ENCODE assay signal across 10 mouse cellular contexts in genomic region chr6:146845961-146846750, GRCm38 (mm10). TPM values are rescaled to one million over a fixed set of nuclear protein-coding genes. Genes with fewer than 3 reads are reported as not detected.
DNase-seq lines count a peak whose midpoint lies in the region; ATAC-seq and TF ChIP-seq lines count a peak whose summit lies in the region.
"Had no signal": no experiment of that assay in that cellular context is flagged by ENCODE, and none has a peak within 500 bp of the region (broad histone marks: within the 10 kb centered on the region; RNA-seq: fewer than 3 reads in every experiment).

No protein-coding gene starts in this region.

- H3K27ac ChIP-seq in embryonic facial prominence, embryonic 14.5 days (replicated peaks; ENCODE audit: low read depth, low read length) = no peak overlapping the region
- H3K27ac ChIP-seq in embryonic facial prominence, embryonic 10.5 days (replicated peaks) = no peak overlapping the region
- H3K27ac ChIP-seq in heart, postnatal 0 days (ENCODE audit: low read depth) = peak overlapping the region; percentile 54
- H3K27ac ChIP-seq in forebrain, embryonic 16.5 days (ENCODE audit: low read length) = no peak overlapping the region

- H3K27me3 ChIP-seq in embryonic facial prominence, embryonic 14.5 days (replicated peaks; ENCODE audit: control insufficient read depth, insufficient read depth, low read length) = no peaks in the 10 kb centered on the region
- H3K27me3 ChIP-seq in embryonic facial prominence, embryonic 10.5 days (replicated peaks; ENCODE audit: low read depth, poor library complexity, severe bottlenecking) = no peaks in the 10 kb centered on the region
- H3K27me3 ChIP-seq in heart, postnatal 0 days (ENCODE audit: control insufficient read depth, insufficient read depth, low read length) = no peaks in the 10 kb centered on the region
- H3K27me3 ChIP-seq in forebrain, embryonic 16.5 days (replicated peaks; ENCODE audit: control insufficient read depth, insufficient read depth, low read length) = no peaks in the 10 kb centered on the region

- H3K4me3 ChIP-seq in embryonic facial prominence, embryonic 14.5 days (ENCODE audit: low read depth, low read length) = no peak overlapping the region
- no peak overlapping the region for H3K4me3 ChIP-seq in embryonic facial prominence, embryonic 10.5 days
- no peak overlapping the region for H3K4me3 ChIP-seq in heart, postnatal 0 days (ENCODE audit: low read depth, low read length)
- no peak overlapping the region for H3K4me3 ChIP-seq in forebrain, embryonic 16.5 days (replicated peaks; ENCODE audit: low read length)

- TF ChIP-seq EP300 in heart, postnatal 0 days (IDR thresholded peaks at IDR 0.05; ENCODE audit: low read depth) = no peak

- H3K4me2 ChIP-seq in embryonic facial prominence, embryonic 14.5 days (ENCODE audit: low read depth, low read length) = no peak overlapping the region
- H3K4me2 ChIP-seq in heart, postnatal 0 days (ENCODE audit: low read depth, low read length) = no peak overlapping the region
- no peak overlapping the region for H3K4me2 ChIP-seq in forebrain, embryonic 16.5 days (ENCODE audit: low read length)

- no peaks in the 10 kb centered on the region for H3K9me3 ChIP-seq in embryonic facial prominence, embryonic 14.5 days (ENCODE audit: control insufficient read depth, low read length)
- no peaks in the 10 kb centered on the region for H3K9me3 ChIP-seq in embryonic facial prominence, embryonic 10.5 days
- H3K9me3 ChIP-seq in heart, postnatal 0 days (replicated peaks; ENCODE audit: control insufficient read depth, low read length) = no peaks in the 10 kb centered on the region
- no peaks in the 10 kb centered on the region for H3K9me3 ChIP-seq in forebrain, embryonic 16.5 days (ENCODE audit: control insufficient read depth, low read length)

- TF ChIP-seq CTCF in heart, postnatal 0 days (IDR thresholded peaks at IDR 0.05; ENCODE audit: low read depth) = no peak

- DNase-seq in embryonic facial prominence, embryonic 14.5 days (ENCODE audit: low spot score) = peak; percentile 26
- DNase-seq in embryonic facial prominence, embryonic 10.5 days (ENCODE audit: low spot score) = no peak
- DNase-seq in adrenal gland, postnatal 36 days = peak; percentile 77 to 82
- no peak for DNase-seq in heart, postnatal 0 days (ENCODE audit: low spot score)
- DNase-seq in lung, postnatal 14 days = peak; percentile 44
- DNase-seq in layer of hippocampus, adult 11-12 months (ENCODE audit: low spot score) = no peak
- DNase-seq in embryo, embryonic 9.5 days (ENCODE audit: extremely low spot score) = no peak

- WGBS in embryonic facial prominence, embryonic 14.5 days = 67% methylated on average over 15 of the region's 15 CpGs
- 84% methylated on average over 15 of the region's 15 CpGs for WGBS in embryonic facial prominence, embryonic 10.5 days
- WGBS in heart, postnatal 0 days = 31% methylated on average over 15 of the region's 15 CpGs
- 85% methylated on average over 15 of the region's 15 CpGs for WGBS in forebrain, embryonic 16.5 days

- H3K36me3 ChIP-seq in embryonic facial prominence, embryonic 14.5 days (ENCODE audit: control insufficient read depth, insufficient read depth, low read length) = no peaks in the 10 kb centered on the region
- no peaks in the 10 kb centered on the region for H3K36me3 ChIP-seq in embryonic facial prominence, embryonic 10.5 days (replicated peaks)
- no peaks in the 10 kb centered on the region for H3K36me3 ChIP-seq in heart, postnatal 0 days (replicated peaks; ENCODE audit: control insufficient read depth, insufficient read depth, low read length)
- H3K36me3 ChIP-seq in forebrain, embryonic 16.5 days (ENCODE audit: control insufficient read depth, insufficient read depth) = no peaks in the 10 kb centered on the region

- H3K9ac ChIP-seq in embryonic facial prominence, embryonic 14.5 days (ENCODE audit: low read depth, low read length) = no peak overlapping the region
- H3K9ac ChIP-seq in heart, postnatal 0 days (replicated peaks; ENCODE audit: low read depth, low read length) = no peak overlapping the region
- H3K9ac ChIP-seq in forebrain, embryonic 16.5 days (replicated peaks; ENCODE audit: low read depth, low read length) = no peak overlapping the region

- no peak for ATAC-seq in embryonic facial prominence, embryonic 14.5 days (ENCODE audit: low read depth)
- peak; percentile 62 for ATAC-seq in heart, postnatal 0 days (ENCODE audit: insufficient read depth, low read depth)
- ATAC-seq in forebrain, embryonic 16.5 days = no peak

- no peaks in the 10 kb centered on the region for H3K4me1 ChIP-seq in embryonic facial prominence, embryonic 14.5 days (ENCODE audit: control insufficient read depth, insufficient read depth, low read length)
- 0 out of 2 replicates have a peak, but pooled peaks cover 9% of the 10 kb centered on the region for H3K4me1 ChIP-seq in embryonic facial prominence, embryonic 10.5 days
- H3K4me1 ChIP-seq in heart, postnatal 0 days (ENCODE audit: control insufficient read depth, insufficient read depth) = peaks cover 19% of the 10 kb centered on the region
- H3K4me1 ChIP-seq in forebrain, embryonic 16.5 days (replicated peaks; ENCODE audit: control insufficient read depth, insufficient read depth, low read length) = no peaks in the 10 kb centered on the region

RNA-seq across cellular contexts. Expression of gene Smco2, which starts 3.7 kb away (rescaled TPM):
- not detected in 2 replicates for polyA plus RNA-seq in embryonic facial prominence, embryonic 14.5 days (2014; fragmentation: Nextera tagmentation; extraction: Ambion mirVana)
- polyA plus RNA-seq in embryonic facial prominence, embryonic 10.5 days (2016; fragmentation: Nextera tagmentation; extraction: Ambion mirVana) = not detected in 2 replicates
- not detected for total RNA-seq in adrenal gland, postnatal 36 days (2021)
- not detected in 2 replicates for total RNA-seq in heart, postnatal 0 days (2014; rRNA removed; ENCODE audit: low replicate concordance)
- 0.29 and 0.43 TPM in 2 replicates for polyA plus RNA-seq in heart, postnatal 0 days (2015; fragmentation: Nextera tagmentation; extraction: Ambion mirVana)
- polyA plus RNA-seq in forebrain, embryonic 16.5 days (2015; fragmentation: Nextera tagmentation; extraction: Ambion mirVana) = not detected in 2 replicates
- polyA plus RNA-seq: C2C12; limb, embryonic 14.5 days had no signal

RNA-seq across cellular contexts. Expression of gene Ppfibp1, which starts 42.1 kb away (rescaled TPM):
- polyA plus RNA-seq in embryonic facial prominence, embryonic 14.5 days (2014; fragmentation: Nextera tagmentation; extraction: Ambion mirVana) = 55.5 and 59.2 TPM in 2 replicates
- polyA plus RNA-seq in embryonic facial prominence, embryonic 10.5 days (2016; fragmentation: Nextera tagmentation; extraction: Ambion mirVana) = 34.9 and 38.1 TPM in 2 replicates
- total RNA-seq in adrenal gland, postnatal 36 days (2021) = 100 to 1,000 TPM in 1 of 2 experiments, 10 to 100 TPM in 1; 97.4 to 115 TPM
- 43.0 and 56.5 TPM in 2 replicates for total RNA-seq in heart, postnatal 0 days (2014; rRNA removed; ENCODE audit: low replicate concordance)
- 38.8 and 39.5 TPM in 2 replicates for polyA plus RNA-seq in heart, postnatal 0 days (2015; fragmentation: Nextera tagmentation; extraction: Ambion mirVana)
- 17.8 and 21.4 TPM in 2 replicates for polyA plus RNA-seq in forebrain, embryonic 16.5 days (2015; fragmentation: Nextera tagmentation; extraction: Ambion mirVana)

RNA-seq across cellular contexts. Expression of gene Arntl2, which starts 50.3 kb away (rescaled TPM):
- polyA plus RNA-seq in embryonic facial prominence, embryonic 14.5 days (2014; fragmentation: Nextera tagmentation; extraction: Ambion mirVana) = 2.6 and 4.1 TPM in 2 replicates
- polyA plus RNA-seq in embryonic facial prominence, embryonic 10.5 days (2016; fragmentation: Nextera tagmentation; extraction: Ambion mirVana) = 2.8 and 3.8 TPM in 2 replicates
- total RNA-seq in adrenal gland, postnatal 36 days (2021) = 1 to 10 TPM; 1.7 to 2.7 TPM
- total RNA-seq in heart, postnatal 0 days (2014; rRNA removed; ENCODE audit: low replicate concordance) = 3.2 TPM in 1 of 2 replicates, not detected in the other
- polyA plus RNA-seq in heart, postnatal 0 days (2015; fragmentation: Nextera tagmentation; extraction: Ambion mirVana) = 1.8 and 3.1 TPM in 2 replicates
- polyA plus RNA-seq in forebrain, embryonic 16.5 days (2015; fragmentation: Nextera tagmentation; extraction: Ambion mirVana) = 3.1 and 5.1 TPM in 2 replicates

Comparison
In these comparisons a context has a peak if more than half of its experiments do, and no peak if none do; other contexts are left out.
1. DNase-seq: peak in embryonic facial prominence, embryonic 14.5 days (single experiment), adrenal gland, postnatal 36 days (2 of 2) and lung, postnatal 14 days (single experiment); none in embryonic facial prominence, embryonic 10.5 days (single experiment), heart, postnatal 0 days (single experiment), layer of hippocampus, adult 11-12 months (single experiment) and embryo, embryonic 9.5 days (single experiment).